Mouse (Mus musculus): Measurements from ENCODE around the gene Rhov. TPM values are rescaled to one million over a fixed set of nuclear protein-coding genes. Genes with fewer than 3 reads are reported as not detected.
A peak's percentile ranks its signal among the peaks of the same experiment; 100 is the strongest.

Rhov gene
- polyA plus RNA-seq, 1 experiment from 2014 or later = 2.2 TPM

DNA sequence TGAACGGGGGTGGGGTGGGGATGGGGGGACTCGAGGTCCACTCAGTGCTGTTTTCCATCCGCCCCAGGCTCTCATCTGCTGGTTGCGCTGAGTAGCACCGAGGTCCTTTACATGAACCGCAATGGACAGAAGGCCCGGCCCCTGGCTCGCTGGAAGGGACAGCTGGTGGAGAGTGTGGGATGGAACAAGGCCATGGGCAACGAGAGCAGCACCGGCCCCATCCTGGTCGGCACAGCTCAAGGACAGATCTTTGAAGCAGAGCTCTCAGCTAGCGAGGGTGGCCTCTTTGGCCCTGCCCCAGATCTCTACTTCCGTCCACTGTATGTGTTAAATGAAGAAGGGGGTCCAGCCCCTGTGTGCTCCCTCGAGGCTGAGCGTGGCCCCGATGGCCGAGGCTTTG lies 21.8 kb upstream of the Rhov start:
- CTCF ChIA-PET = no interaction called here
- H3K27me3 ChIP-seq = no peaks in the 10 kb centered on the region
- in situ Hi-C loops (cut with MboI; ENCODE audit: low pct_unique_long_range_greater_than_20kb) = loop anchor here (10.0 kb wide), 1 partner anchor 132 kb away; no protein-coding TSS in a partner anchor
- no peak for TF ChIP-seq CTCF (IDR thresholded peaks at IDR 0.05)
- POLR2A ChIA-PET = no interaction called here
- DNase-seq (ENCODE audit: low read depth, low spot score) (no peak), ATAC-seq (no peak)

DNA sequence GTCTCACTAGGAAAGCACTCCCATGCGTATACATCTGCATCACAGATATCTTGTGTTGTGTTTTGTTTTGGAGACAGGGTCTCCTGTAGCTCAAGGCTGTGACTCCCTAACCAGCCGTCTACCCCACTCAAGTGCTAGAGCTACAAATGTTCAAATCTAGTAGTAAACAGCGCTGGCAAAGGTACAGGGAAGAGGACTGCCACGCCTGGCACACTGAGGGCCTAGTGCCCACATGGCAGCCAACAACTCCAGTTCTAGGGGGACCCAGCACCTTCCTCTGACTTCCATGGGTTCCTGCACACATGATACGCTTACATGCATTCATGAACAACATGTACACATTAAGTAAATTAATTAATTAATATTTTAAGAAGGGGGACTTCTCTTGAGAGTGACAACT lies 21.2 kb upstream of the Rhov start:
- ATAC-seq (no peak), DNase-seq (ENCODE audit: low read depth, low spot score) (no peak)
- no peak for TF ChIP-seq CTCF (IDR thresholded peaks at IDR 0.05)
- ChIA-PET CTCF (no interaction called here), POLR2A (interaction anchor here (0.6 kb wide), 1 partner anchor 450 kb away, joined by 4 read pairs; the partner anchor contains the start of gene Itpka)
- no peaks in the 10 kb centered on the region for H3K27me3 ChIP-seq
- in situ Hi-C loops (cut with MboI; ENCODE audit: low pct_unique_long_range_greater_than_20kb) = loop anchor here (10.0 kb wide), 1 partner anchor 133 kb away; no protein-coding TSS in a partner anchor

- no peaks in the 10 kb centered on the region for H3K27me3 ChIP-seq
- no peak for TF ChIP-seq CTCF (IDR thresholded peaks at IDR 0.05)
- ChIA-PET POLR2A (interaction anchor here (1.6 kb wide), 1 partner anchor 25 kb away, joined by 4 read pairs; no protein-coding TSS in a partner anchor), CTCF (interaction anchor here (0.7 to 4.6 kb wide), 14 partner anchors 10 to 189 kb away, joined by 3 to 82 read pairs (median 4); partner anchors contain the start of gene Ino80)
- DNase-seq (ENCODE audit: low read depth, low spot score) = no peak
- in situ Hi-C loops (cut with MboI; ENCODE audit: low pct_unique_long_range_greater_than_20kb) = loop anchor here (5.0 to 10.0 kb wide), 2 partner anchors 37 to 84 kb away; partner anchors contain the start of genes Dnajc17 and Zfyve19
- no peak for ATAC-seq
Measured at GRCm38 (mm10) chr2:119289014-119289416, 17.9 kb upstream of the Rhov start.

DNA sequence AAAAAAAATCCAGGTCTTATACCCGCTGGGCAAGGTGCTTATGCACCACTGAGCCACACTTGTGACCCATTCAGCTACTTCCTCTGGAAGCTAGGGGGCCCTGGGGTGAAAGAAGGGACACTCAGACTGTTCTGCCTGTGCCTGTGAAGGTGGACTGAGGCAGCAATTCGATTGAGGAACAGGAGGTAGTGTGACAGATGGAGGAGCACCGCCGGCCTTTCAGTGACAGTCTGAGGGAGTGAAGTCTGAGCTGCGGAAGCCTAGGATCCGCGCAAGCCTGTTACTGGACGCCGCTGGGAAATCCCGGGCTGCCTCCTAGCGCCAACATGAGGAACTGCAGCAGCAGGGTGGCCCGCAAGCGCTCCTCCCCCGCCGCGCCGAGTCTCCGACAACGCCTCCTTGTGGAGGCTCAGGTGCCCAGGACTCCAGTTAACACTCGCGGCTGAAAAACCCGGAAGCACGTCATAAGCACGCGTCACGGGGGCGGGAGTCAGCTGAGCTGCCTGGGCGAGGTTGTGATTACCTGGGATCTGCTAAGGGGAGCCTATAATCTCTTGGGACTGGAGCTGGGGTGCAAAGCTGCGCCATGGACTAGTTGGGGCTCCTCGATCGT lies 17.3 kb upstream of the Rhov start, which contains the start of gene Vps18:
TSS of gene Vps18 (plus strand) at position 471 of the 613 bp plus-strand sequence.
- ATAC-seq (peak; percentile 92), DNase-seq (ENCODE audit: low read depth, low spot score) (peak; percentile 77)
- no peak for TF ChIP-seq CTCF (IDR thresholded peaks at IDR 0.05)
- ChIA-PET POLR2A (interaction anchor here (0.8 to 1.6 kb wide), 4 partner anchors 22 to 39 kb away, joined by 3 to 7 read pairs (median 4); no protein-coding TSS in a partner anchor), CTCF (interaction anchor here (0.7 to 4.6 kb wide), 14 partner anchors 11 to 190 kb away, joined by 3 to 82 read pairs (median 4); partner anchors contain the start of gene Ino80)
- no peaks in the 10 kb centered on the region for H3K27me3 ChIP-seq
- in situ Hi-C loops (cut with MboI; ENCODE audit: low pct_unique_long_range_greater_than_20kb) = loop anchor here (5.0 to 10.0 kb wide), 2 partner anchors 36 to 84 kb away; partner anchors contain the start of genes Dnajc17 and Zfyve19

DNA sequence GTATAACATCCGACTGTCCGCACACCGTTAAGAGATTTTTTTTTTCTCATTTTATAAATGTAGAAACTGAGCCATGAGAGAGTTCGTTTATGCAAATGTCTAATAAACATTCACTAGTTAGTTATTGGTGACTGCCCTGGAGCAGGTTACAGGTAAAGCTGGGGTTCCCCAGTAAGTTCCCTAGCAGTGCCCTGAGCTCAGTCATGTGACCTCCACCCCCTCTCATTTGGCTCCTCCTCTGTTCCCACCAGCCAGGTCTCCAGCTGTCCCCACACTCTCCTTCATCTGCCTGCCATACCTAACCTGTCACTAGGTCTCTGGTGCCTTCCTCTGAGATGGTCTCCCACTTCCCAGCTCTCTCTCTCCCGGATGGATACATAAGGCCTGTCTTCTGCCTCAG lies 16.3 kb upstream of the Rhov start:
- no peak for TF ChIP-seq CTCF (IDR thresholded peaks at IDR 0.05)
- ATAC-seq = no peak
- POLR2A ChIA-PET = interaction anchor here (0.8 to 1.5 kb wide), 3 partner anchors 21 to 41 kb away, joined by 3 to 7 read pairs (median 3); no protein-coding TSS in a partner anchor
- no peak for DNase-seq (ENCODE audit: low read depth, low spot score)
- CTCF ChIA-PET = interaction anchor here (0.8 to 4.6 kb wide), 5 partner anchors 18 to 41 kb away, joined by 3 to 82 read pairs (median 16); no protein-coding TSS in a partner anchor
- in situ Hi-C loops (cut with MboI; ENCODE audit: low pct_unique_long_range_greater_than_20kb) = loop anchor here (5.0 to 10.0 kb wide), 2 partner anchors 35 to 83 kb away; partner anchors contain the start of genes Dnajc17 and Zfyve19
- no peaks in the 10 kb centered on the region for H3K27me3 ChIP-seq

GRCm38 (mm10) chr2:119281899-119282565 lies 11.0 kb upstream of the Rhov start:
- ChIA-PET POLR2A (no interaction called here), CTCF (no interaction called here)
- DNase-seq (ENCODE audit: low read depth, low spot score) = no peak

GRCm38 (mm10) chr2:119277810-119278209 lies 6.7 kb upstream of the Rhov start:
- POLR2A ChIA-PET = no interaction called here

More at GRCm38 (mm10) chr2:119281899-119282565, 11.0 kb upstream of the Rhov start:
- no peak for TF ChIP-seq CTCF (IDR thresholded peaks at IDR 0.05)
- no peaks in the 10 kb centered on the region for H3K27me3 ChIP-seq
- no peak for ATAC-seq
- in situ Hi-C loops (cut with MboI; ENCODE audit: low pct_unique_long_range_greater_than_20kb) = loop anchor here (10.0 kb wide), 1 partner anchor 77 kb away; the partner anchor contains the start of genes Dnajc17 and Zfyve19

DNA sequence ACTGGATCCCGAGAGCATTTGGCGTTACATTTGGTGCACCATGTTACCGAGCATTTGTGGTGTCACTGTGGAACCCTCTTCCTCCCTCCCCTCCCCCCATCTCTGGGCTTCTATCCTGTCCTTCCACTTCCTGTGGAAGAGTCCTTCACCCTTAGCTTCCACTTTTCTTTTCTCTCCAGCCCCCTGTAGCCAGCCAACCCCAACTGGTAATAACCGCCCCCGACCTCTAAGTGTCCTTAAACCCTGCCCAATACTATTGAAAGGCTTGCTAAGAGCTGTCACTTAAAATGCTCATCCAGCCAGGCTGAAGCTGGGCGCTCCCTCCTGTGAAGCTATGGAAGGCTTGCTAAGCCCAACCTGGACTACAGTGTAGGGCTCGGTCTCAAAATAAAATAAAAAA lies 5.9 kb upstream of the Rhov start:
- TF ChIP-seq CTCF (IDR thresholded peaks at IDR 0.05) = no peak
- ATAC-seq = no peak
- ChIA-PET POLR2A (interaction anchor here (0.6 kb wide), 1 partner anchor 9 kb away, joined by 5 read pairs; no protein-coding TSS in a partner anchor), CTCF (no interaction called here)
- no peak for DNase-seq (ENCODE audit: low read depth, low spot score)
- in situ Hi-C loops (cut with MboI; ENCODE audit: low pct_unique_long_range_greater_than_20kb) = no loop called here
- H3K27me3 ChIP-seq = no peaks in the 10 kb centered on the region

More at GRCm38 (mm10) chr2:119277810-119278209, 6.7 kb upstream of the Rhov start:
- CTCF ChIA-PET = no interaction called here
- no peak for DNase-seq (ENCODE audit: low read depth, low spot score)
- TF ChIP-seq CTCF (IDR thresholded peaks at IDR 0.05) = no peak
- in situ Hi-C loops (cut with MboI; ENCODE audit: low pct_unique_long_range_greater_than_20kb) = no loop called here
- ATAC-seq = no peak
- no peaks in the 10 kb centered on the region for H3K27me3 ChIP-seq

GRCm38 (mm10) chr2:119274126-119274525 lies 3.1 kb upstream of the Rhov start:
- ChIA-PET POLR2A (no interaction called here), CTCF (interaction anchor here (0.7 kb wide), 1 partner anchor 14 kb away, joined by 3 read pairs; the partner anchor contains the start of gene Vps18)
- in situ Hi-C loops (cut with MboI; ENCODE audit: low pct_unique_long_range_greater_than_20kb) = no loop called here
- ATAC-seq (no peak), DNase-seq (ENCODE audit: low read depth, low spot score) (no peak)
- no peaks in the 10 kb centered on the region for H3K27me3 ChIP-seq
- TF ChIP-seq CTCF (IDR thresholded peaks at IDR 0.05) = no peak

DNA sequence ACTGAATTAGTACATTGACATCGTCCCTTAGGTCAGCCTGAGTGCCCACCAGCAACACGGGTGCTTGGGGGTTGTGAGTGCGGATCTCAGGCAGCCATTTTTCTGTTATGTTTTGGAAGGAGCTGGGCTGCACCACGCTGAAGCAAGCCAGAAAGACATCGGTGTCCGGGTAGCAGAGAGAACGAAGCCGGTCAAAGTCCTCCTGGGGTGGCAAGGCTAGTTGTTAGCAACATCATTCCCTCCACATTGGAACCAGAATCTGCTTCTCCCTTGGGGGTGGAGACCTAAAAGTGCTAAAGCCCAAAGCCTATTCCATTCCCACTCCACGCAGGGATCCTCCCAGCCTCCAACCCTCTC lies 808 bp downstream of the Rhov start:
- H3K27me3 ChIP-seq = no peaks in the 10 kb centered on the region
- in situ Hi-C loops (cut with MboI; ENCODE audit: low pct_unique_long_range_greater_than_20kb) = no loop called here
- DNase-seq (ENCODE audit: low read depth, low spot score) (no peak), ATAC-seq (no peak)
- ChIA-PET CTCF (interaction anchor here (2.4 kb wide), 2 partner anchors 18 to 19 kb away, joined by 9 to 16 read pairs; partner anchors contain the start of gene Vps18), POLR2A (no interaction called here)
- no peak for TF ChIP-seq CTCF (IDR thresholded peaks at IDR 0.05)

All from Patski (cell line).